Mouse (Mus musculus): ENCODE measurements around the gene Isl1.

Isl1 gene

GRCm38 (mm10) chr13:116309584-116310462, at the start of gene Isl1:
Gene Isl1 (minus strand): TSS chr13:116309689.
- DNase-seq, result peak; percentile 15 to 17

GRCm38 (mm10) chr13:116335763-116336162, 26.3 kb upstream of the Isl1 start:
- DNase-seq, result no peak

GRCm38 (mm10) chr13:116313636-116314530, 4.4 kb upstream of the Isl1 start:
- DNase-seq, result no peak

GRCm38 (mm10) chr13:116311871-116312720, 2.6 kb upstream of the Isl1 start:
- DNase-seq, result no peak

GRCm38 (mm10) chr13:116311011-116311410, 1.5 kb upstream of the Isl1 start:
- no peak for DNase-seq

GRCm38 (mm10) chr13:116310463-116310765, 925 bp upstream of the Isl1 start:
- no peak for DNase-seq

GRCm38 (mm10) chr13:116308933-116309583, 431 bp downstream of the Isl1 start:
- no peak for DNase-seq

GRCm38 (mm10) chr13:116308121-116308932, 1.2 kb downstream of the Isl1 start:
- no peak for DNase-seq

GRCm38 (mm10) chr13:116306591-116306990, 2.9 kb downstream of the Isl1 start:
- DNase-seq, result no peak

GRCm38 (mm10) chr13:116305721-116306120, 3.8 kb downstream of the Isl1 start:
- DNase-seq, result no peak

GRCm38 (mm10) chr13:116304713-116305470, 4.6 kb downstream of the Isl1 start:
- no peak for DNase-seq

- no peak for DNase-seq
These were observed 5.7 kb downstream of the Isl1 start for GRCm38 (mm10) chr13:116303766-116304165.

- no peak for DNase-seq
These were observed 6.6 kb downstream of the Isl1 start for GRCm38 (mm10) chr13:116302861-116303260.

- no peak for DNase-seq
These were observed 7.8 kb downstream of the Isl1 start for GRCm38 (mm10) chr13:116301706-116302105.

GRCm38 (mm10) chr13:116299241-116299640, 10.2 kb downstream of the Isl1 start:
- no peak for DNase-seq

GRCm38 (mm10) chr13:116298641-116299170, 10.8 kb downstream of the Isl1 start:
- DNase-seq, result no peak

GRCm38 (mm10) chr13:116298001-116298400, 11.5 kb downstream of the Isl1 start:
- no peak for DNase-seq

- no peak for DNase-seq
These were observed 12.3 kb downstream of the Isl1 start for GRCm38 (mm10) chr13:116297048-116297811.

GRCm38 (mm10) chr13:116295401-116295800, 14.1 kb downstream of the Isl1 start:
- DNase-seq, result no peak

GRCm38 (mm10) chr13:116294734-116295133, 14.8 kb downstream of the Isl1 start:
- DNase-seq, result no peak

Data from lung, adult 18-20 months (tissue).